Mouse (Mus musculus): ENCODE results near the gene Arhgef2.

GRCm38 (mm10) chr3:88620146-88620991 lies 14.6 kb downstream of the Arhgef2 start:
- TF ChIP-seq TCF12 (IDR thresholded peaks at IDR 0.05; ENCODE audit: insufficient read depth, poor library complexity, severe bottlenecking) (no peak), POLR2A (IDR thresholded peaks at IDR 0.05; ENCODE audit: insufficient read length, low read depth) (peak; percentile 37), E2F4 (IDR thresholded peaks at IDR 0.05; ENCODE audit: insufficient read depth) (no peak), REST (IDR thresholded peaks at IDR 0.05; ENCODE audit: insufficient read depth, insufficient read length) (no peak), MYOD1 (IDR thresholded peaks at IDR 0.05; ENCODE audit: control insufficient read depth in 1 of 3, insufficient read length in 2 of 3, low read depth in 2 of 3) (no peak), MAX (IDR thresholded peaks at IDR 0.05; ENCODE audit: low read depth) (no peak), SRF (IDR thresholded peaks at IDR 0.05; ENCODE audit: control insufficient read depth, insufficient read length, low read depth) (no peak), POLR2AphosphoS2 (IDR thresholded peaks at IDR 0.05; ENCODE audit: insufficient read length, low read depth) (peak; percentile 70), USF1 (IDR thresholded peaks at IDR 0.05; ENCODE audit: low read depth) (no peak), MYOG (IDR thresholded peaks at IDR 0.05; ENCODE audit: control insufficient read depth in 1 of 3, insufficient read depth in 1 of 3, insufficient read length in 2 of 3, low read depth in 2 of 3) (no peak), CEBPB (IDR thresholded peaks at IDR 0.05; ENCODE audit: insufficient read depth, poor library complexity, severe bottlenecking) (no peak), TCF3 (IDR thresholded peaks at IDR 0.05; ENCODE audit: insufficient read length, low read depth) (no peak)
